Mouse (Mus musculus): ENCODE measurements around the gene Banf2. TPM values are rescaled to one million over a fixed set of nuclear protein-coding genes. Genes with fewer than 3 reads are reported as not detected.

Banf2 gene
- polyA plus RNA-seq, 1 experiment, result not detected

DNA sequence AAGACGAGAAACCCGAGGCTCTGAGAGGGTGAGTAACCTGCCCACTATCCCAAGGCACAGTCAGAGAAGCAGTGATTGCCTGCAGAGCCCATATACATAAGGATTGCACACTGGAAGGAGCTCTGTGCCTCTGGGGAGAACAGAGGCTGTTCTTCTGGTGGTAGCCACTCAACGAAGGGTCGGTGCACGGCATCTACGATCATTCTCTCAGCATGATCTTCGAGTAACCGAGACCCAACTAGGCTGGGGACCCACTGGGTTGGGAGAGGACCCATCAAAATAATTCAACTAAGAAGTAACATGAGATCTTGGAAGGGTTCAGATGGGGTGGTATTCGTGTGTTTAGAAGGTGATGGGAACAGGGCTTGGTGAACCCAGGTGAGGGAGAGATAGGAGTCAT, 17.0 kb upstream of the Banf2 start:
- no peak overlapping the region for H3K4me3 ChIP-seq (ENCODE audit: low read depth, low read length)
- H3K9ac ChIP-seq (ENCODE audit: low read depth, poor library complexity, severe bottlenecking), result no peak overlapping the region
- no peak overlapping the region for H3K27ac ChIP-seq (ENCODE audit: insufficient read depth, low read length)
- no peaks in the 10 kb centered on the region for H3K27me3 ChIP-seq (ENCODE audit: control insufficient read depth, insufficient read depth, low read length, poor library complexity, severe bottlenecking)
- no peaks in the 10 kb centered on the region for H3K4me1 ChIP-seq (ENCODE audit: control insufficient read depth, insufficient read depth, low read length)
- TF ChIP-seq POLR2A (IDR thresholded peaks at IDR 0.05; ENCODE audit: insufficient read depth, low read length) (no peak), CTCF (IDR thresholded peaks at IDR 0.05; ENCODE audit: low read depth, low read length) (no peak), EP300 (IDR thresholded peaks at IDR 0.05; ENCODE audit: insufficient read depth, low read depth, low read length) (no peak)
- no peaks in the 10 kb centered on the region for H3K9me3 ChIP-seq (replicated peaks; ENCODE audit: control insufficient read depth, insufficient read depth, low read length, poor library complexity, severe bottlenecking)
- no peaks in the 10 kb centered on the region for H3K36me3 ChIP-seq (ENCODE audit: control insufficient read depth, insufficient read depth, low read length, poor library complexity, severe bottlenecking)

DNA sequence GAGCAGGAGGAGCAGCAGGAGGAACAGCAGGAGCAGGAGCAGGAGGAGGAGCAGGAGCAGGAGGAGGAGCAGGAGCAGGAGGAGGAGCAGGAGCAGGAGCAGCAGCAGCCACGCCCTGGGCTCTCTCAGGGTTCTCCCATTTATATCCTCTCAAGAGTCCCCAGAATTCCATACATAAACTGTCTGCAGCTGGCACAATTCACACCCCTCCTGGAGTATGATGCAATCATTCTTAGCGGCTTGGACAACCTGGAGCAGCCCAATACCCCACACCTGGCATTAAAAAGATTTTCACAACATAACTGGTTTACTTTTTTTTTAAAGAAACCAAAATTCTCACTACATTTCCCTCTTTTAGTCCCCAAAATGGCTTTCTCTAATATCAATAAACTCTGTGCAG, 12.9 kb upstream of the Banf2 start:
- Histone ChIP-seq H3K27me3 (ENCODE audit: control insufficient read depth, insufficient read depth, low read length, poor library complexity, severe bottlenecking) (no peaks in the 10 kb centered on the region), H3K4me1 (ENCODE audit: control insufficient read depth, insufficient read depth, low read length) (peaks cover 3% of the 10 kb centered on the region), H3K4me3 (ENCODE audit: low read depth, low read length) (no peak overlapping the region), H3K36me3 (ENCODE audit: control insufficient read depth, insufficient read depth, low read length, poor library complexity, severe bottlenecking) (no peaks in the 10 kb centered on the region), H3K9me3 (replicated peaks; ENCODE audit: control insufficient read depth, insufficient read depth, low read length, poor library complexity, severe bottlenecking) (no peaks in the 10 kb centered on the region), H3K27ac (ENCODE audit: insufficient read depth, low read length) (no peak overlapping the region), H3K9ac (ENCODE audit: low read depth, poor library complexity, severe bottlenecking) (no peak overlapping the region)
- TF ChIP-seq CTCF (IDR thresholded peaks at IDR 0.05; ENCODE audit: low read depth, low read length) (no peak), EP300 (IDR thresholded peaks at IDR 0.05; ENCODE audit: insufficient read depth, low read depth, low read length) (no peak), POLR2A (IDR thresholded peaks at IDR 0.05; ENCODE audit: insufficient read depth, low read length) (no peak)

DNA sequence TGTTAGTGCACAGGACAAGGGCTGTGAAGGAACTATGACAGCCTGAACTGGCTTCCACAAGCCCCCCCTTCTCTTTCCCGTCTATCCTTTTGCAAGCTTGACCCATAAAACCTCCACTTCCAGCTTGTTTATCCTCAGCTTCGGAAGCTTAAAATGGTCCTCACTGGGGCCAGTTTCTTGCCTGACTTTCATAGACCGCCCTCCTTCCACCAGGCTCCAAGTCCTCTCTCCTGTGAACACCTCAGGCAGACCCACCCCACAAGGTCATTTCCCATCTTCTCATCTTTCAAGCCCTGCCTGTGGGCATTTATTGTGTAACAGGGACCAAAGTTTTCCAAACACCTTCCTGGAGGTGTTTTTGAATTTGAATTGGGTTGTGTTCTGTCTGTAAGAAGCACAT, 10.4 kb upstream of the Banf2 start:
- Histone ChIP-seq H3K9ac (ENCODE audit: low read depth, poor library complexity, severe bottlenecking) (no peak overlapping the region), H3K4me1 (ENCODE audit: control insufficient read depth, insufficient read depth, low read length) (peaks cover 3% of the 10 kb centered on the region), H3K9me3 (replicated peaks; ENCODE audit: control insufficient read depth, insufficient read depth, low read length, poor library complexity, severe bottlenecking) (no peaks in the 10 kb centered on the region), H3K36me3 (ENCODE audit: control insufficient read depth, insufficient read depth, low read length, poor library complexity, severe bottlenecking) (no peaks in the 10 kb centered on the region), H3K27me3 (ENCODE audit: control insufficient read depth, insufficient read depth, low read length, poor library complexity, severe bottlenecking) (no peaks in the 10 kb centered on the region), H3K27ac (ENCODE audit: insufficient read depth, low read length) (peak overlapping the region; percentile 26), H3K4me3 (ENCODE audit: low read depth, low read length) (no peak overlapping the region)
- TF ChIP-seq EP300 (IDR thresholded peaks at IDR 0.05; ENCODE audit: insufficient read depth, low read depth, low read length) (0 out of 2 replicates have a peak, but pooled peaks have one; percentile 54), CTCF (IDR thresholded peaks at IDR 0.05; ENCODE audit: low read depth, low read length) (no peak)

DNA sequence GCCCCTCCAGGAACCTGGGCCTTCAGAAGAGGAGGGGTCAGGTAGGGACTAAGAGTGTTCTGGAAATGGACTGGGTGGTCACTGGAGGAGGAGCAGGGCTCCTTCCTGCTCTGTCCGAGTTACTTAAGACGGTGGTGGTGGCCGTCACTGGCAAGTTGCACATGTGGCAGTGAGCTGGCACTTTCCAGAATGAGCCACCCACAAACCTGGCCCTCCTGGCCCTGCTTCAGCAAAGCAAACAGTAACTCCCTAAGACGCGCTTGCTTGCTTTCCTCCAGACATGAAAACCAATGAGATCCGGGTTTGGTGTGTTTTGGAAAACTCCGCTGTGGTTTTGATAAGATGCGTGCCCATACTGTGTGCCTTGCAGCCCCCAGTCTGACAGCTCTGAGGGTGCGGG, 7.5 kb upstream of the Banf2 start:
- TF ChIP-seq POLR2A (IDR thresholded peaks at IDR 0.05; ENCODE audit: insufficient read depth, low read length) (no peak), CTCF (IDR thresholded peaks at IDR 0.05; ENCODE audit: low read depth, low read length) (no peak), EP300 (IDR thresholded peaks at IDR 0.05; ENCODE audit: insufficient read depth, low read depth, low read length) (no peak)
- Histone ChIP-seq H3K9me3 (replicated peaks; ENCODE audit: control insufficient read depth, insufficient read depth, low read length, poor library complexity, severe bottlenecking) (no peaks in the 10 kb centered on the region), H3K36me3 (ENCODE audit: control insufficient read depth, insufficient read depth, low read length, poor library complexity, severe bottlenecking) (no peaks in the 10 kb centered on the region), H3K9ac (ENCODE audit: low read depth, poor library complexity, severe bottlenecking) (no peak overlapping the region), H3K27ac (ENCODE audit: insufficient read depth, low read length) (no peak overlapping the region), H3K4me1 (ENCODE audit: control insufficient read depth, insufficient read depth, low read length) (peaks cover 3% of the 10 kb centered on the region), H3K4me3 (ENCODE audit: low read depth, low read length) (no peak overlapping the region), H3K27me3 (ENCODE audit: control insufficient read depth, insufficient read depth, low read length, poor library complexity, severe bottlenecking) (no peaks in the 10 kb centered on the region)

DNA sequence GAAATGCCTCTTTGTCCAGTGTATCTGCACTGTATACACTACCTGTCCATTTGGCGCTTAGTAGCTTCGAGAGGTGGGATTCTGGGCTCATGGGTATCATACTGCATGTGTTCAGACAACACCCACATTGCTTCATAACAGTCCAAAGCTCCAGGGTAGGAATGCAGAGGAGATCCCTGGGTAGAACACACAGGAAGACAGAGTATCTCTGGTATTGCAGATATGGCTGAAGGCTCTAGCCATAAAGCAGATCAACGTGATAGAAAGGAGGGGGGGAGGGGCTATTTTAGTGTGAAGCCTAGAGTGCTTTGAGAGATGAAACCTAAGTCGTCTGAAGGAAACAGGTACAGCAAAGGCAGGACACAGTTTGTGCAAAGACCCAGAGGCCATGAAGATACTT, 6.4 kb upstream of the Banf2 start:
- peaks cover 3% of the 10 kb centered on the region for H3K4me1 ChIP-seq (ENCODE audit: control insufficient read depth, insufficient read depth, low read length)
- H3K27ac ChIP-seq (ENCODE audit: insufficient read depth, low read length), result no peak overlapping the region
- H3K27me3 ChIP-seq (ENCODE audit: control insufficient read depth, insufficient read depth, low read length, poor library complexity, severe bottlenecking), result no peaks in the 10 kb centered on the region
- TF ChIP-seq CTCF (IDR thresholded peaks at IDR 0.05; ENCODE audit: low read depth, low read length) (no peak), POLR2A (IDR thresholded peaks at IDR 0.05; ENCODE audit: insufficient read depth, low read length) (no peak), EP300 (IDR thresholded peaks at IDR 0.05; ENCODE audit: insufficient read depth, low read depth, low read length) (no peak)
- no peak overlapping the region for H3K9ac ChIP-seq (ENCODE audit: low read depth, poor library complexity, severe bottlenecking)
- no peaks in the 10 kb centered on the region for H3K36me3 ChIP-seq (ENCODE audit: control insufficient read depth, insufficient read depth, low read length, poor library complexity, severe bottlenecking)
- no peak overlapping the region for H3K4me3 ChIP-seq (ENCODE audit: low read depth, low read length)
- H3K9me3 ChIP-seq (replicated peaks; ENCODE audit: control insufficient read depth, insufficient read depth, low read length, poor library complexity, severe bottlenecking), result no peaks in the 10 kb centered on the region

DNA sequence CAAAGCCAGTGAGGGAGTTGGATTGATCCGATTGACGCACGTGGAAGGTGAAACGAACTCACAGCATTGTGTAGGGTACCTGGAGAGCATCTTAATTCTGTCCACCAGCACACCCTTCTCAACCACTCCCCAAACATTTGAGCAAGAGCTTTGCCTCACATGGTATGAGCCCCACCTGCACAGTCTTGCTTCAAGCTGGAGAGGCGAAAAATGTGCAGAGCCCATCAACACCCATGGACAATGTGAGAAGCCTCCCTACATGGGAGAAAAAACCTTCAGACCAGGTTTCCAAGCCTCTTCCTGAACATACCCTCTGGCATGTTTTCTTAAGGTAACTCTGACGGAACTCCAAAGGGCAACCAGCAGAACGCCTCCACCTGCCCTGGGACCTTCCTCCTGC, 2.1 kb upstream of the Banf2 start:
- Histone ChIP-seq H3K9ac (ENCODE audit: low read depth, poor library complexity, severe bottlenecking) (no peak overlapping the region), H3K27ac (ENCODE audit: insufficient read depth, low read length) (no peak overlapping the region), H3K9me3 (replicated peaks; ENCODE audit: control insufficient read depth, insufficient read depth, low read length, poor library complexity, severe bottlenecking) (no peaks in the 10 kb centered on the region), H3K4me3 (ENCODE audit: low read depth, low read length) (no peak overlapping the region), H3K27me3 (ENCODE audit: control insufficient read depth, insufficient read depth, low read length, poor library complexity, severe bottlenecking) (no peaks in the 10 kb centered on the region), H3K36me3 (ENCODE audit: control insufficient read depth, insufficient read depth, low read length, poor library complexity, severe bottlenecking) (no peaks in the 10 kb centered on the region), H3K4me1 (ENCODE audit: control insufficient read depth, insufficient read depth, low read length) (no peaks in the 10 kb centered on the region)
- TF ChIP-seq EP300 (IDR thresholded peaks at IDR 0.05; ENCODE audit: insufficient read depth, low read depth, low read length) (no peak), CTCF (IDR thresholded peaks at IDR 0.05; ENCODE audit: low read depth, low read length) (no peak), POLR2A (IDR thresholded peaks at IDR 0.05; ENCODE audit: insufficient read depth, low read length) (no peak)

Measured in ES-Bruce4 (cell line).